Mouse (Mus musculus) midbrain, embryonic 11.5 days (tissue): ENCODE measurements at regions not wholly inside any gene's neighbourhood (a gene's known extent, or its start where the extent isn't known, plus 50 kb on each side); places are given as distances from the start of the nearest gene placed in this dataset.

Experiments used
- ATAC-seq: fragments of 200-750 bp; cut with Nextera tagmentation; 2 replicates; pipeline ENCODE4 v1.8.0; 2017; ENCODE audit warnings: moderate TSS enrichment, moderate library complexity; ENCODE audit not compliant: low FRiP score
- DNase-seq: peaks from one replicate; pipeline ENCODE4 v3.0.0; 2015; ENCODE audit warnings: low spot score; ENCODE audit errors: missing footprints
- H3K27ac ChIP-seq: fragments of 300-500 bp; sonication (generic); 2 replicates; pipeline ENCODE4 v1.5.1; 2014; ENCODE audit warnings: low read depth, low read length
- H3K27me3 ChIP-seq: fragments of 300-500 bp; sonication (generic); 2 replicates; pipeline ENCODE4 v1.6.1; 2014; ENCODE audit warnings: mild to moderate bottlenecking, low read length, moderate library complexity, mixed read lengths; ENCODE audit not compliant: control insufficient read depth, insufficient read depth
- H3K36me3 ChIP-seq: fragments of 300-500 bp; sonication (generic); 2 replicates; pipeline ENCODE4 v1.6.1; 2014; ENCODE audit warnings: mild to moderate bottlenecking, low read length, moderate library complexity, mixed read lengths; ENCODE audit not compliant: control insufficient read depth, insufficient read depth
- H3K4me1 ChIP-seq: fragments of 300-500 bp; sonication (generic); 2 replicates; pipeline ENCODE4 v1.6.1; 2014; ENCODE audit warnings: low read length; ENCODE audit not compliant: control insufficient read depth, insufficient read depth
- H3K4me2 ChIP-seq: fragments of 300-500 bp; sonication (generic); 2 replicates; pipeline ENCODE4 v1.6.1; 2014; ENCODE audit warnings: mild to moderate bottlenecking, moderate library complexity
- H3K4me3 ChIP-seq: fragments of 300-500 bp; sonication (generic); 2 replicates; pipeline ENCODE4 v1.5.1; 2014; ENCODE audit warnings: low read depth, low read length
- H3K9ac ChIP-seq: fragments of 300-500 bp; sonication (generic); 2 replicates; pipeline ENCODE4 v1.6.1; 2014; ENCODE audit warnings: low read length
- H3K9me3 ChIP-seq: fragments of 300-500 bp; sonication (generic); 2 replicates; pipeline ENCODE4 v1.6.1; 2016; ENCODE audit warnings: low read length; ENCODE audit not compliant: control insufficient read depth
- whole genome bisulfite sequencing: fragments of 180-500 bp; shearing (Covaris S2); extraction: QIAGEN DNeasy Blood & Tissue Kit; methylation state at CpG from one replicate; pipeline ENCODE4 v1.1.7; 2014; 5-methylcytosine and 5-hydroxymethylcytosine counted together

- Histone ChIP-seq H3K27me3 (no peaks in the 10 kb centered on the region), H3K4me3 (no peak overlapping the region), H3K9ac (no peak overlapping the region), H3K27ac (no peak overlapping the region), H3K36me3 (no peaks in the 10 kb centered on the region), H3K4me2 (no peak overlapping the region), H3K9me3 (no peaks in the 10 kb centered on the region), H3K4me1 (no peaks in the 10 kb centered on the region)
- WGBS: 55% methylated on average over 18 of the region's 18 CpGs
- ATAC-seq: peak; percentile 91
- DNase-seq: peak; percentile 97
Measured at GRCm38 (mm10) chr1:51596935-51597820, 119.0 kb upstream of the Nabp1 start.

DNA sequence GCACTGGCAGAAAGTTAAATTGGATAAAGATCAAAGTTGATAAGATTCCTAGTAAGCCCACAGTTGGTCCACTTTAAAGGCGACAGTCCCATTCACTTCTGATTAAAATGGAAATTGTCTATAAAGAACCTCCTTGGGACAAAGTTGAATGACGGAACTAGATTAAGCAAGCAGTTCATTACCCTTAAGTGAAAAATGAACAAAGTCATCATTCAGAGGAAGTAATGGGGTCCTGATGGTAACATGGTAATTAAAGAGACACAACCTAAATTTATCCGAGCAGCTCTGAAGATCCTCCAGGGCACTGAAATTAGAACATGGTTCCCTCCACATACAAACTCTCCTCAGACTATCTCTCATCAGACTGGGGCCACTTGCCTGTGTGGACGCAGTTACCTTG lies 116.4 kb upstream of the Nabp1 start:
- Histone ChIP-seq H3K4me2 (no peak overlapping the region), H3K27me3 (no peaks in the 10 kb centered on the region), H3K4me1 (no peaks in the 10 kb centered on the region), H3K27ac (no peak overlapping the region), H3K36me3 (no peaks in the 10 kb centered on the region), H3K9ac (no peak overlapping the region), H3K9me3 (no peaks in the 10 kb centered on the region), H3K4me3 (no peak overlapping the region)
- DNase-seq (no peak), ATAC-seq (no peak)
- 84% methylated on average over 4 of the region's 4 CpGs for WGBS

- no peak for DNase-seq
- no peaks in the 10 kb centered on the region for H3K27me3 ChIP-seq
- WGBS: 82% methylated on average over 10 of the region's 10 CpGs
Measured at GRCm38 (mm10) chr1:51593621-51594441, 115.6 kb upstream of the Nabp1 start.

GRCm38 (mm10) chr1:51591886-51592285 lies 113.7 kb upstream of the Nabp1 start:
- H3K9me3 ChIP-seq: no peaks in the 10 kb centered on the region
- H3K4me1 ChIP-seq: no peaks in the 10 kb centered on the region
- H3K36me3 ChIP-seq: no peaks in the 10 kb centered on the region
- ATAC-seq: no peak
- no peak overlapping the region for H3K9ac ChIP-seq
- H3K27ac ChIP-seq: no peak overlapping the region
- H3K4me2 ChIP-seq: no peak overlapping the region
- no peak overlapping the region for H3K4me3 ChIP-seq
- WGBS: 79% methylated on average over 4 of the region's 4 CpGs
- no peaks in the 10 kb centered on the region for H3K27me3 ChIP-seq
- no peak for DNase-seq

More at GRCm38 (mm10) chr1:51593621-51594441, 115.6 kb upstream of the Nabp1 start:
- Histone ChIP-seq H3K4me2 (no peak overlapping the region), H3K4me3 (no peak overlapping the region), H3K9me3 (no peaks in the 10 kb centered on the region), H3K9ac (no peak overlapping the region), H3K36me3 (no peaks in the 10 kb centered on the region), H3K27ac (no peak overlapping the region), H3K4me1 (no peaks in the 10 kb centered on the region)
- no peak for ATAC-seq

DNA sequence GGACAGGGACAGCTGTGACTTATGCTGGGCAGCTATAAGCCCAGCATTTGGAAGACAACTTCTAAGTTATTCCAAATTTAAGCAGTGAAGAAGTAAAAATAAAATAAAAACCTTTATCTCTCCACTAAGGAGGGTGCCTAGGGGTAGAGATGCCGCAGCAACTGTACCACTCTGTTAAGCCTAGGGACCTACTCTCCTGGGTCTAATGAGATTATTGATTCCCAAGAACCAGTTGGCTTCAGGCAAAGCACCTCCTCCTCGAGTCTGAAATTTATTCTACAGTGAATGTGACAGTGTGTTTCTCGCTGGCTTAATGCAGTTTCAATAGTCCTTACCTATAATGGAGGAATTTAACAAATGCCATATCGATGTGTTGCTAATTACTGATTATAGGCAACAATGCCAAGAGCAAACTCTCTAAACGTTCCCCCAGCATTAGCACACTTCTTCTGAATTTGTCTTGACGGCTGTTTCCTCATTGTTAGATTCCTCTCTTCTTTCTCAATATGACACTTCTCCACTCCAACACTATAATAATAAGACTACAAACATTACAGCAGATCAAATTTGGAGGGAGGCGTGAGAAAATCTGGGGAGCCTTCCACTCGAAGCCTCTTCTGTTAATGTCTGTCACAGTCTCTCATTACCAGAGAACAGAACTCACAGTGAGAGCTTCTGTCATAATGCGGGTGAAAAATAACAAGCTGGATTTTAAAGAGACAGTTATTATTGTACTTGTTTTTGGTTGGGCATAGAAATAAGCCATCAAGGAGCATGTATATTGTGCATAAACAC lies 112.6 kb upstream of the Nabp1 start:
- Histone ChIP-seq H3K9me3 (no peaks in the 10 kb centered on the region), H3K4me2 (no peak overlapping the region), H3K4me1 (no peaks in the 10 kb centered on the region), H3K36me3 (no peaks in the 10 kb centered on the region), H3K27me3 (no peaks in the 10 kb centered on the region), H3K27ac (no peak overlapping the region), H3K9ac (no peak overlapping the region), H3K4me3 (no peak overlapping the region)
- ATAC-seq (no peak), DNase-seq (no peak)
- 77% methylated on average over 9 of the region's 9 CpGs for WGBS

- no peaks in the 10 kb centered on the region for H3K27me3 ChIP-seq
- 80% methylated on average over 3 of the region's 3 CpGs for WGBS
Measured at GRCm38 (mm10) chr1:51584925-51585424, 106.8 kb upstream of the Nabp1 start.

DNA sequence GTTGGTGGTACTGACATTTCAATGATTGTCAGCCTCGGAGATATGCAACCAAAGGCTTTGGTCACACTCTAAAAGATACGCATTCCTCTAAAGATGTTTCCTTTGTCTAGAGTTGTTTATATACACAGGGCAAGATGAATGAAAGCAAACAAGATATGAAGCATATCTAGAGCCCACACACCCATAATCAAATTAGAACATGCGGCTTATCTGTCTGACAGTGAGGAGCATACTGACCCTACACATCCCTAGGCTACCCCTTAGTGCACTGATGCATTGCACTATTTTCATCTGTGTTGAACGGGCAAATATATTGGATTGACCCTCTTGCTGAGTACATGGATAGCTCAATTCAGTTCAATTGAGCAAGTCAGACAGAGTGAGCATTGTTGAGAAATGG lies 105.6 kb upstream of the Nabp1 start:
- Histone ChIP-seq H3K4me3 (no peak overlapping the region), H3K4me2 (no peak overlapping the region), H3K4me1 (peaks cover 5% of the 10 kb centered on the region), H3K9me3 (no peaks in the 10 kb centered on the region), H3K9ac (no peak overlapping the region), H3K27ac (no peak overlapping the region), H3K36me3 (no peaks in the 10 kb centered on the region), H3K27me3 (no peaks in the 10 kb centered on the region)
- ATAC-seq (no peak), DNase-seq (no peak)
- 88% methylated on average over 4 of the region's 4 CpGs for WGBS

More at GRCm38 (mm10) chr1:51584925-51585424, 106.8 kb upstream of the Nabp1 start:
- no peak overlapping the region for H3K4me2 ChIP-seq
- ATAC-seq: no peak
- no peaks in the 10 kb centered on the region for H3K36me3 ChIP-seq
- H3K4me1 ChIP-seq: peaks cover 2% of the 10 kb centered on the region
- H3K27ac ChIP-seq: no peak overlapping the region
- H3K9me3 ChIP-seq: no peaks in the 10 kb centered on the region
- H3K9ac ChIP-seq: no peak overlapping the region
- H3K4me3 ChIP-seq: no peak overlapping the region
- no peak for DNase-seq

GRCm38 (mm10) chr1:51580074-51580473 lies 101.8 kb upstream of the Nabp1 start:
- Histone ChIP-seq H3K4me2 (no peak overlapping the region), H3K27me3 (no peaks in the 10 kb centered on the region), H3K27ac (no peak overlapping the region), H3K4me1 (peaks cover 5% of the 10 kb centered on the region), H3K36me3 (no peaks in the 10 kb centered on the region), H3K4me3 (no peak overlapping the region), H3K9ac (no peak overlapping the region), H3K9me3 (no peaks in the 10 kb centered on the region)
- DNase-seq: peak; percentile 88
- ATAC-seq: peak; percentile 69; the same call in 1 of the 2 replicates
- 10% methylated on average over 7 of the region's 7 CpGs for WGBS
